Mouse (Mus musculus): ENCODE measurements around the gene Trub1.

Gene Trub1

DNA sequence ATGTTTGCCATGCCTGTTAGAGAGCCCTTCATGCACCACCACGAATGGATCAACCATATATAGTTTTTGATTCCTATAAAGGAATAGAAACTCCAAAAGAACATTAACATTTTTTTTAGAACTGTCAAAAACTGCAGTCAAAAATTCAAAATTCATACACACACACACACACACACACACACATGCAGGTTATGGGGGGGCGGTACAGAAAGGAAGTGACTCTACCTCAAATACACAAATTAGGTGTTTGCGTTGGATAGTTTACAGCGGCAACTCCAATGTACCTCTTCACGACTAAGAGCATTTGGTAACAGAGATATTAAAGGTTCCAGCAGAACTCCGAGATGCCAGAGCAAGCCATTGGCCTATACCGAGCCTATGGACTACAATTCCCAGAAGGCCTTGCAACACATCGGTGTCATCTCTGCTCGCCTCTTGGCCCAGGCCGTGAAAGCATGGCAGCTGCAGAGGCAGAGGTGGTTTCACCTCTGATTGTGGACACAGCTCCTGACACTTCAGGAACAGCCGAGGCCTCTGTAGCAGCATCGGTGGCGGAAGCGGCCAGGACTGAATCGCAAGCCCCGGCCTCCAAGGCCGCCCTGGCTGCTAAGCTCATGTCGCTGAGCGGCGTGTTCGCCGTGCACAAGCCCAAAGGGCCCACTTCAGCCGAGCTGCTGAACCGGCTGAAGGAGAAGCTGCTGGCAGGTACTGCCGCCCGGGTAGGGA is at the start of gene Trub1:
Trub1 (plus strand) TSS at position 421 of the 726 bp plus-strand sequence.
- peak; percentile 85 for DNase-seq (ENCODE audit: low spot score)

DNA sequence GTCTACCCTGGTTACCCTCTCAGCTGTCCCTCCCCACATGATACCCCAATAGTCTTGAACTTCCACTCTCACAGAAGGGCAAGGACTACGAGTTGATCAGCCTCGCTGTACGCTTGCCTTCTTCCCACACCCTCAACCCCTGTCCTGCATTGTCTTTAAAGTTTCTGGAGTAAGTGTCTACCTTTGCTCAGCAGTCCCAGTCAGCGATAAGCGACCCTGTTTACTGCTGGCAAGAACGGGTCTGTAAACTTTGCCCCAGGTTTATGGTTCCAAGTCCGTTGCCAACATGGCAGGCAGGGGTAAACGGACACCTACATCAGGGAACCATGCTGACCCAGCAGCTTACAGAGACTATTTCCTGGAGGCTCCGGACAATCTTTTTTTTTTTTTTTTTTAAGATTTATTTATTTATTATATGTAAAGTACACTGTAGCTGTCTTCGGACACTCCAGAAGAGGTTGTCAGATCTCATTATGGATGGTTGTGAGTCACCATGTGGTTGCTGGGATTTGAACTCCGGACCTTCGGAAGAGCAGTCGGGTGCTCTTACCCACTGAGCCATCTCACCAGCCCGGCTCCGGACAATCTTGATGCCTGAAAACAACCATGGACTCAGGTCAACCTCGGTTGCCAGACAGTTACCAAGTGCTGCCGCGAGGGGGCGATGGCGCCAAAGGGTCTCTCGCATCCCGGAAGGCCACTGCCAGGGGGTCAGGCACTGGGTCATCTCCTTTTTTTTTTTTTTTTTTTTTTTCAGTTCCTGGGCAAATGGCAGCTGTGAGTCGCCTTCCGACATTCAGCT is 48.8 kb upstream of the Trub1 start:
- peak; percentile 91 for DNase-seq (ENCODE audit: low spot score)

DNA sequence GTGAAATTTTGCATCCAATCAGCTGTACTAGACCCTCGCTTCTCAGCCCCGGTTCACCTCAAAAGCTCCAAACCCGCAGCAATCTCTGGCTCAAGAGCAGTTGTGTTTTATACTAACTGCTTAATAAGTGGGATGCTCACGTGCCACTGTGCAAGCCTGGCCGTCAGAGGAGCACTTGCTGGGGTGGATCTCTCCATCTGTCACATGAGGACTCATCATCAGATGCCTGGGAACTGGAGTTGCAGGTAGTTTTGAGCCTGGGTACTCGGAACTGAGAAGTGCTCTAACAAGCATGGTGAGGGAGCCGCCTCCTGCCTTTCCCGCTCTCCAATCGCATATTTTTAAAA is 48.2 kb upstream of the Trub1 start:
- no peak for DNase-seq (ENCODE audit: low spot score)

DNA sequence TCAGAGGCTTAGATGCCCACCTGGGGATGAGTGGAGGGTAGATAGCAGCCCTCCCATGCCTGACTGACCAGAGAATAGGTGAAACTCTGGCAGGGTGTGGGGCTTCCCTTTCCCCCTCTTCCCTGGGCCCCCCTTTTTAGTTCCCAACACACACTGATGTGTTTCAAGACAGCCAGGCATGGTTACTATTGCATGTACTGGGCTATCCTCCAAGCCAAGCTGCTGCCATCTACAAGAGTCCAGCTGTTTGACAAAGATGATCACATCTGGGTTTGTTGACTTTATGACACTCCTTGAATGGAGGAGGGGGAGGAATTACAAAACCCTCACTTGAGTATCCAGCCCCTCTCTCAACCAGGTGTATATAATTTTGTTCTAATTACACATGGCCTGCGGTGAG is 44.8 kb upstream of the Trub1 start:
- no peak for DNase-seq (ENCODE audit: low spot score)

DNA sequence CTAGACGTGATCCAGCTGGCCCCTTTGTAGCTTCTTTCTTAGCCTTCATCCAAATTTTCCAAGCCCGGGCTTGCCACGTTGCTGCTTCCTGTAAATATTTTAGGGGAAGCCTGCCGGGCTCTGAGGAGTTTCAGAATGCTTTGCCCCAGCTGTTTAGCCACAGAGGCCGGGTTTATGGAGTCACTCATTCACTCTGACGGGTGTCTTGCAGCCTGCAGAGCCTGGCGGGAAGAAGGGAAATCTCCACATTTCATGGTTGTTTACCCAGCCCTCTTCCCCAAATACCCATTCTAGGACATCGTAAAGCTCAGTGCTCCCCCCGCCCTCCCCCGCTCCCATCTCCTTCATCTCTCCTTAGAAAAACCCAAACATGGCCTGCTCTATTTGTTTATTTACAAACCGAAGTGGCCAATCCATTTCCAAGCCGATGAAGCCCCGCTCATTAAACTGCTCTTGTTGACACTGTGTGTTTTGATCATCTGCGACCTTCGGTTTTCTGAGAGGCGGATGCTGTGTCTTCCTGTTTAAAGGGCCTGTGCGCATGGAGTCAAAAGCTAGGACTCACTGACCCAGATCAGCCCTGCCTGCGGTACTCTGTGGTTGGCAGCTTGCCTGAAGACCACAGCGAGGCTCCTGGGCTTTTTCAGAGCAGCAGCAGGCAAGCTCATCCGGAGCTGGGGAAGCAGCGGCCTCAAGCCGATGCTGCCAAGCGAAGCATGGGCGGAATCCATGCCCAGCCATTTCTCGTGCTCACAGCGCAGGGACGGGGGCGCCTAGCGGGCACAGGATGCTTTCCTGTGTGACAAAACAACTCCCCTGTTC is 41.1 kb upstream of the Trub1 start:
- DNase-seq (ENCODE audit: low spot score) = peak; percentile 67

DNA sequence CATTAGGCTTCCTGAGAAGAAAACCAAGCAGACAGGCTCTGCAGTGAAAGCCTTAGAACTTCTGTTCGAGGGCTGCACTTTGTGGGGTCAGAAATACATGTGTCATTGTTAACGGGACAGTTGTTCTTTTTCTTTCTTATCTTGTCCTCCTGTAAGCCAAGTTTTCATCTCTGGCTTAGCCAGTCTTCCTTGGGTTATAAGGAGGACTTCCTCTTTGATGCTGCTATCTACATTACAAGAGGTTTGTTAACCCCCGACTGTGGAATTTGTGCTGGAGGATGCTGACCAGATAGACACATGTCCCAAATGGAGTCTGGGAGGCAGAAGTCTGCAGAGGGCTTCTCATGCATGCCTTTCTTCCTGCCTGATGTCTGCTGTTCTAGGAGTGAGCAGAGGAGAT is 39.5 kb upstream of the Trub1 start:
- no peak for DNase-seq (ENCODE audit: low spot score)

DNA sequence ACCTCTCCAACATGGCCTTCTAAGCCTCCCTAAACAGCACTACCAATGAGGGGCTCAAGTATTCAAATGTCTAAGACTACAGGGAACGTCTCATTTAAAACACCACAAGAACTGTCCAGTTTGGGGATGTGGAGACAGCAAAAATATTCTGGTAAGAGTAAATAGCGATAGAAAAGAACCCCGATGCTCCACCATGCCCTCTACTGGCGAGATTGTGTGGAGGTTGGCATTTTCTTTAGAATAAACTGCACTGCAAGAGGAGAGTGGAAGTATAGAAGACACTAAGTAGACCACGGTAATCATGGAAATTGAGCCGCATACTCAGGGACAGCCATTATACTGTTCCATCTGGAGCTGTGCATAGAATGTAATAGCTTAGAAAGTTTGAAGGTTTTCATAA is 38.8 kb upstream of the Trub1 start:
- DNase-seq (ENCODE audit: low spot score) = no peak

DNA sequence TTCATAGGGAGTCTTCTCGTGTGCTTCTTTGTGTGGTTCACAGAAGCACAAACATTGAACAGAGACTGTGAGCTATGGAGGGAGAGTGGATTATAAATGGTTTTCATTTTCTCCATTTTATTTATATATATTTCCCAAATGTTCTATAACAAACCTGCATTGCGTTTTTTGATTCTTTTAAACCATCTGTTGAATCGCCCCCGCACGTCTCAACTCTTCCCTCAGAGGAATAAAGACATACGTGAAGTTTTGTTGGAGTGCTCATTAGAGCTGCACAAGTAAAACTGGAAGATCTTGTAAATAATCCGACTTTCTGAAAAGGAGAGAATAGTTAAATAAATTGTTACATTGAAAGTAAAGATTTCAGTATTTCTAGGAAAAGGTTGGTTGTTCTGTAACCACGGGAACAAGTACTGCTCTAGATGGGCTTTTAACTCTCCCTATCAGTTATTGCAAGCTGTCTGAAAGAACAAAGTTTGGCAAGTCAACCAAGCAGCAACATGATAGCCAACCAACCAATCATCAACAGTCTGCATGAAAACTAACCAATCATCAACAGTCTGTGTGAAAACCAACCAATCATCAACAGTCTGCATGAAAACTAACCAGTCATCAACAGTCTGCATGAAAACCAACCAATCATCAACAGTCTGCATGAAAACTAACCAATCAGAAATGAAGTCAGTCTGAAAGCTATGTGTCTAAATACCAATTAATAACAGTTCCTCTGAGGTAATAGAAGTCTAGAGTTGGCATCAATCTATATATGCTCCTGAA is 37.5 kb upstream of the Trub1 start:
- no peak for DNase-seq (ENCODE audit: low spot score)

DNA sequence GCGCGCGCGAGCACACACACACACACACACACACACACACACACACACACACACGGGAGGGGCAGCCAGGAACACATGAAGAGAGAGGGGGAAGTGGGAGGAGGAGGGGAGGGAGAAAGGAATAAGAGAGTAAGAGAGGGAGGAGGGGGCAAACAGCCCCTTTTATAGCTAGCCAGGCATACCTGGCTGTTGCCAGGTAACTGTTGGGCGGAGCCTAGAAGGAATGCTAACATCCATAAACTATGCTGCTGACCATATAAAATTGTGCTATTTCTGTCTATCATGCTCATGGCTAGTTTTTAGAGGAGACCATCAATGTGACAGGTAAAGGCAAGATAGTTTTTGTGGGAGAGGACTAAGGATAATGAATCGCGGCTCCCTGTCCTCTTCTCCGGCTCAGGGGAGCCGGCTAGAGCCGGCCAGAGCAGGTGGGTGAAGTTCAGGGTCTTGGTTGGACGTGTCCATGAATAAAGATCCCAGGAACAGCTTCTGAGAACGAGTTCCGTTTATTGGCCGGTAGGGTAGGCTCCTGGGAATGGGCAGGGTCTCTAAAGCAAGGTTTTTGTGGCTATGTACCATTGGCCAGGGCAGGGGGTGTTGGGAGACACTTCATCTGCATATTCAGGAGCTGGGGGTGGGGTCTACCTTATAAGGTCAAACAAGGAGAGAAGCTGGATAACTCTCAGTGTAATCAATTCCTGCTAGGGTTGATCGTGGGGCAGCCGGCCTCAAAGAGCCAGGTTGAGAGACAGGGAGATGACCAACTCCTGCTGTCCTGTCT is 34.7 kb upstream of the Trub1 start:
- DNase-seq (ENCODE audit: low spot score) = peak; percentile 74

DNA sequence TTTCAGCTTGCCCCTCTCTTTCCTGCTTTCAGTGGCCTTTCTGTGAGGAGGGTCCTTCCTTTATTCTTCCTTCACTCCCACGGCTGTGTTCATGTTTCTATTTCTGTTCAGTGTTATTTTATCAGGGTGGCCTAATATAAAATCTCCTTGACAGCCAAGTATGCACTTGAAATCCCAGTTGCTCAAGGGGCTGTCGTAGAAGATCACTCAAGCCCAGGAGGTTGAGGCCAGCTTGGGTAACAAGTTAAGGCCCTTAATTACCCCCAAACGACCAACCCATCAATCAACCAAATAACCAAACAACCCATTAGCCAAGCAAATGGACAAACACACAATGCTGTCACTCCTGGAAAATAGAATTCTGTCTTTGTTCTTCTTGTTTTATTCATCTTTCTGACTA is 29.3 kb upstream of the Trub1 start:
- no peak for DNase-seq (ENCODE audit: low spot score)

DNA sequence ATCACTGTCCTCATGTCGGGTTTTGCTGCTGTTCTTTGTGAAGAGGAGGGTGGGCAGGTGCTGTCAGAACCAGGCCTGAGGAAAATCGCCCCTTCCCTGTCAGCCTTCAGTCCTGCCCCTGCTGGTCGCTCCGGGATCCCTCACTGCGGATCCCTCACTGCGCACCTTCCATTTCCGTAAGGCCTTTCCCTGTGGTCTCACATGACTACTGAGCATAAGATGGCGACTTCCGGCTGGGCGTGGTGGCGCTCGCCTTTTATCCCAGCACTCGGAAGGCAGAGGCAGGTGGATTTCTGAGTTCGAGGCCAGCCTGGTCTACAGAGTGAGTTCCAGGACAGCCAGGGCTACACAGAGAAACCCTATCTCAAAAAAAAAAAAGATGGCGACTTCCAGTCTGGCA is 27.4 kb upstream of the Trub1 start:
- no peak for DNase-seq (ENCODE audit: low spot score)

DNA sequence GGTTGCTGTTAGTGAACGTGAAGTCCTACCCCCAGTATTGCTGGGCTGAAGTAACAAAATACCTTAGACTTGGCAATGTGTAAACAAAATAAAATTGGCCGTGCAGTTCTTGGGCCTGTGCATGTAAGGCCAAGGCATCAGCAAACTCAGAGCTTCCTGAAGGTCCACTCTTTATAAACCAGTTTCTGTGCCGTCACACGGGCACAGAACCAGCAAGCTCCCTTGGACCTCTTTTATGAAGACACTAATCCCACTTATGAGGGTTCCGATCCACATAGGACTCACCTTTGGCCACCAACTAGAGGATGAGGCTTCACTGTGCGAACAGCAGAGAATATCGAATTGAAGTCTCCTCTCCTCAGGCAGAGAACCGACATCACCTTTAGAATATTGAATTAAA is 25.9 kb upstream of the Trub1 start:
- DNase-seq (ENCODE audit: low spot score) = no peak

DNA sequence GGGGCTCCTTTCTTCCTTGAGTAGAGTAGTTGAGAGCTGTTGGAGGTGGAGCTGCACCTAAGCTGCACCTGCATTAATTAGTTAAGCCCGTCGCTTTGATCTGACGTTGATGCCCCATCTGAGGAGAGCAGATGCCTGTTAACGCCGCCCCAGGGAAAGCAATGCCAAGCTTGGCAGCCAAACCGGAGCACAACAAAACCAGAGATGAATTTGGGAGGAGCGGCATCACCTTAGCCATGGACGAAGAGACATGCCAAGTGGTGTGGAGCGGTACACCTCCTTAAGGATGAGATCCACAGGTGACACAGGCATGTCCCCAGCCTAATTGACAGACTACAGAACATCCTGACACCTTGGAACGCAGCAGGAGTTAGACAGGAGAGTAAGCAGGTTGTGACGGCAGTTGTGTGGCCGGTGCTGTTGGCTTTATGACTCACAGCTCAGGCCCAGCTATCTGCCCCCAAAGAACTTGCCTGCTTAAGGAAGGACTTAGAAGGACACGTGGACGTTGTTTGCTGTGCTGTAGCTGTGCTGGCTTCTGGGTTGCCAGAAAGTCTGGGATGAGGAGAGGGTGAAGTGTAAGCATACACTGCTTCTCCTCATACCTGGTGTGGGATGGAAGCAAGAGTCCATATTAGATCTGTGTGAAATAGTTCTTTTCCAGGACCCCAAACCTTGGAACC is 24.8 kb upstream of the Trub1 start:
- no peak for DNase-seq (ENCODE audit: low spot score)

DNA sequence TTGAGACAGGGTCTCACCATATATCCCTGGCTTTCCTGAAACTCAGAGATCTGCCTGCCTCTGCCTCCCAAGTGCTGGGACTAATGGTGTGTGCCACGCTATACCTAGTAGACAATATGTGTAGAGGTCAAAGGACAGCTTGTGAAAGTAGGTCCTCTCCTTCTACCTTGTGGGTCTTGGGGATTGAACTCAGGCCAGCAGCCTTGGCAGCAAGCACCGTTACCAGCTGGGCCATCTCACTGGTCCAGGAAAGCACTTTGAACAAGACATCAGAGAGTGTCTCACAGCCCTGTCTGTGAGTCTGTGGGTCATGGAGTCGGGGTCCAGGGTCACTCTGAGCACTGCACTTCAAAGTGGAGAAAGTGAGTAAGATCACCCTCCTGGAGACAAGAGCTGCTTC is 24.1 kb upstream of the Trub1 start:
- DNase-seq (ENCODE audit: low spot score) = no peak

DNA sequence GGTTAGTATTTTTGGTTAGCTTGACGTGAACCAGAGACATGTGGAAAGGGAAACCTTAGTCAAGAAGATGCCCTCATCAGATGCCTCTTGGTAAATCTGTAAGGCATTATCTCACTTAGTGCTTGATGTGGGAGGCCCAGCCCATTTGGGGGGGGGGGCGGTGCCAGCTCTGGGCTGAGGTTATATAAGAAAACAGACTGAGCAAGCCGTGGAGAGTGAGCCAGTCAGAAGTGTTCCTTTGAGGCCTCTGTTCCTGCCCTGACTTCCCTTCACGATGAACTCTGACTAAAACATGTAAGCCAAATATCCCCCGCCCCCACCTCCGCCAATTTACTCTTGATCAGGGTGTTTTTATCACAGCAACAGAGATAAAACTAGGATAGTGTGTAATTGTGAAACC is 22.8 kb upstream of the Trub1 start:
- no peak for DNase-seq (ENCODE audit: low spot score)

DNA sequence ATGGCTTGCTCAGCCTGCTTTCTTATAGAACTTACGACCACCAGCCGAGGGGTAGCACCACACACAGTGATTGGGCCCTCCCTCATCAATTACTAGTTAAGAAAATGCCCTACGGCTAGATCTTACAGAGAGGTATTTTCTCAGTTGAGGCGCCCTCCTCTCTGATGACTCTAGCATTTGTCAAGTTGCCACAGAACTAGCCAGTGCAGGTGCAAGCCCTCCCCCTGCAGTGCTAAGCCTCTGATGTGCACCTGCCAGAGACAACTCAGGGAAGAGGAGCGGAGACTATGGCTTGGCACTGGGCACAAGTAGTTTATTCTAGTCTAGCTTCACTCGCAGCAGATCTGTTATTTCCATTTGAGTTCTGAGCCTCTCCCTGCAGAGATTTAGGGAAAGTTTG is 21.2 kb upstream of the Trub1 start:
- DNase-seq (ENCODE audit: low spot score) = no peak

DNA sequence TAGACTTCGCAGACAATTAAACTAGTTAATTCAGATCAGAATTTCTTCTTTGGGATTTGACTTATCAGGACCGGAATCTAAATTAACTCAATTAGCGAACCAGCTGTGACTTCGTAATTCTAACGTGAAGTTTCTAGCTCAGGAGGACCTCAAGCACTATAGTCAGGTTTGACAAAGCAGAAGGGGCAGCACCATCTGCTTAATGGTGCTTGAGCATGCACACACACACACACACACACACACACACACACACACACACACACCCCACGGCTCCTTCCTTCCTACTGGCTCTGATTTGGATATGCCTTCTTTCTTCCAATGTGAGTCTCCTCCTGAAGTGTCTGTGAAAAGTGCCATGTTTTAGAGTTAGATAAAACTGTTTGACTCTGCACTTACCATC is 18.7 kb upstream of the Trub1 start:
- no peak for DNase-seq (ENCODE audit: low spot score)

DNA sequence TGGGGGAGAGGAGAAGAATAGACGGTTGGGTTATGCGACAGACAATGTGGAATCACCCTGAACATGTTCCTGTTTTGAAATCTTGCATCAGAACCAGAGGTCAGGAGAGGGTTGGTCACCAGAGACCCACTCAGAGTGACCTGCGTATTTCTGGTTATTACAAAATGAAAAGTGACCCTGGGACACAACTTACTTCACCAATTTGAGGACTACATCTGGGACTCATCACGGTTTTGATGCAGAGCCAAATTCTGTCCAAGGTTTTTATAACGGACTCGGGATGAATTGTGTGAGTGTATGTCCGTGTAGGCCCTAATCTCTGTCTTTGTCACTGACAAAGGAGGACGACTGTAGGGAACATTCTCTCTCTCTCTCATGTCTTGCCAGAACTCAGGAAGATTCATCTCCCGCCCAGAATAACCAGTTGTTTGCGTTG is 16.1 kb upstream of the Trub1 start:
- DNase-seq (ENCODE audit: low spot score) = no peak

DNA sequence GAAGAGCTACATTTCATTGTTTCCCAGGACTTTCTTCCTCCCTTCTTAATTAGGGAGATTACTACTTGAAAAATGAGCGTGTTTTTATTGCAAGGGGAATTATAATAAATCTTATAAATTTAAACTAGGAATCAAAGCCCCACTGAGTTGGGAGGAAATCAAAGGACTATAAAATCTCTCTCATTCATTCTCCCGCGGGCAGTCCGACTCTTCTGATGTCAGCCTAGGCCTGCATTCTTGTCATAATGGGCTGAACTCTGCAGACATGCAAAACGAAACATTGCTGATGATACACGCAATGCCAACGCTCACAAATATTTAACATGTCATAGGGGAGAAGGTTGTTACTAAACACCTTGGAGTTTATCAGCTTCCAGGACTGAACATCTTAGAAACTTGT is 15.7 kb upstream of the Trub1 start:
- DNase-seq (ENCODE audit: low spot score) = no peak

DNA sequence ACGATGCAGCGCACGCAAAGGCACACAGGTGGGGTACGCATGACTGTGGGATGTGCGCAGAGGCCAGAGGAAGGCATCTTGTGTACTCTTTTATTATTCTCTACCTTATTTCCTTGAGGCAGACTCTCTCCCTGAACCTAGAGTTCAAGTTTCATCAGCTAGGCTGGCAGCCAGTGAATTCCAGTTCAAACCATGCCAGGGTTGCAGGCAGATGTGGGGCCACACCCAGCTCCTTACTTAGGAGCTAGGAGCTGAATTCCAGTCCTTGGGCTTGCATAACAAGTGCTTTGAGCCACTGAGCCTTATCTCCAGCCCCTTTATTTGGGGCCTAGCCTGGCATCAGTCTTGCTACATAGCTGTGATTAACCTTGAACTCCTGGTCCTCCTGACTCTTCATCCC is 13.4 kb upstream of the Trub1 start:
- no peak for DNase-seq (ENCODE audit: low spot score)

DNA sequence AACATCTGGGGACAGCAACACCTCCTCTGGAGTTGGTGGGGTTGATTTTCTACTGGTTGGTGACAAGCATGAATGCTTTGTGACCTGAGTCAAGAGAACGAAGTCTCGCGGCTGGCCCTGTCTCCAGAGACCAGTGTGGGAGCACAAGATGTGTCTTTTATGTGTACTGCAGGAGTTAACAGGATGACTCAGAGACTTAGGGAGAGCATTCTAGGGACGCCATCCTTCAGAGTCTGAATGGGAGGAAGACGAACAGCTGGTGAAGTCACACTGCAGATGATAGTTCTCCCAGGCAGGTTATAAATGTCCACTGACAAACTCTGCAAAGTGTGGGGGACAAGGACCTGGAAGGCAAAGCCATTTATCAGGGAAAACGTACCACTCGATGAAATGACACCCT is 11.2 kb upstream of the Trub1 start:
- DNase-seq (ENCODE audit: low spot score) = no peak

All from yolk sac, embryonic 10.5 days (tissue).